Mouse (Mus musculus) cerebellum, adult 8-10 months (tissue): ENCODE results near the gene Abtb1.
A peak's percentile ranks its signal among the peaks of the same experiment; 100 is the strongest.

Source experiments
- DNase-seq: peaks from one replicate; pipeline ENCODE4 v3.0.0; 2022

Gene Abtb1

DNA sequence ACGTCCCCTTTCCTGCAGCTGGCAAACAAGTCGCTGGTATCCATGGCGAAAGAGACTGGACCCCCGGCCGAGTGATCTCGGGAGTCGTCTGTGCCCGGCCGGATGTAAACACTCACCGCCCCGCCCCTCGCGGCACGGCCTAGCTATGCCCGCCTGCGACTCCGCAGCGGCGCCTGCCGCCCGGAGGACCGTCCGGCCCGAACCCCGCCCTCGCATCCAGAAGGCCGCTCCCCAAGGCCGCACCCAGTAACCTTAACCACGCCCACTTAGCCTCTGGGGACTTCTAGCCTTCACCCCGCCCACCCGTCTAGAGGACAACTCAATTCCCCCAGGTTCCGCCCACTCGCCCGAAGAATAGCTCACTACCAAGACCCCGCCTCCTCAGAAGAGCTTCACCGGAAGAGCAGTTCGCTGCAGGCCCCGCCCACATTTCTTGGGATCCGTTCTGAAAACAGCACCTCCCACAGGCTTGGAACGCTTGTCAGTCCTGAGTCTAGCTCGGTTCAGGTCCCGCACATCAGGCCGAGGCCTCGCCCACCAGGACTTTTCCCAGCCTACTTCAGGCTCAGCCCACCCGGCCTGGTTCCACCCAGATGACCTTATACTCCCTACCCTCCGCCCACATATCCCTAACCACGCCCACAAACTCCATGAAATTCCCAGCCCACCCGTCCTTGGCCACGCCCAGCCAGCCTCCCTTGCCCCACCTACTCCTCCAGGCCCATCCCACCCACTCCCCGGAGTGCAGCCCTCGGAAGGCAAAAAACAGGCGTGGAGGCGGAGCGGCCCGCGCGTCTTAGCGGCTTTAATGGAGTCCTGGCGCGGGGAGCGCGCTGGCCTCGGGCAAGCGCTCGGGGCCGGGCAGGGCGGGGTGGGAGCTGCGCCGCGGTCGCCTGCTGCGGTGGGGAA is at the start of gene Abtb1:
Abtb1 (minus strand) TSS at position 204 of the 909 bp plus-strand sequence.
- DNase-seq: peak; percentile 99

- DNase-seq: no peak
Measured at GRCm38 (mm10) chr6:88890832-88891231, 49.0 kb upstream of the Abtb1 start.

DNA sequence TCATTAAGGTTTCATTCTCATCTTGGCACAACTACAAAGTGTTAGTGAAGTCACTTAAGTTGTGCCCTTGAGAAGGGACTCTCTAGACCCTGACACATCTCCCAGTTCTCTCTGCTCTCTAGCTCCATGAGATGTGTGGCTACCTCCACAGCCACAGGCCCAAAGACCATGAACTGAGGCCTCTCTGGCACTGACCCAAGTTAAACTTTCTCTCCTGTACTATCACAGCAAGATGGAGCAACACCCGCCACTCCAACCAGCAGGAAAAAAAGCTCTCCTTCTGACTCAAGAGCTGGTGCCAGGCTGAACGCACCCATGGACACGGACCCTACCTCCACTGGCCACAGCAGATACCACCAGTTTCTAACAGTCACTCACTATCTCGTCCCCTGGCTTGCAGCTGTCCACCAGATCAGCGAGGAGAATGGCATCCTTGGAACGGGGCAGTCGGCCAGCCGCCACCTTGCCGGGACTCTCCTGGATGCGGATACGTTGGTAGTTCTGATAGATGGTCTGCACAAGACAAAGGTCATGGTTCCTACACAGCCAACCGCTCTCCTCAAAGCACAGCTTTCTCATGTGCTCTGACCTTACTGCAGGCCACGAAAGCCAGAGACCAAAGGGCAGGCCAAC is 47.7 kb upstream of the Abtb1 start:
- no peak for DNase-seq

DNA sequence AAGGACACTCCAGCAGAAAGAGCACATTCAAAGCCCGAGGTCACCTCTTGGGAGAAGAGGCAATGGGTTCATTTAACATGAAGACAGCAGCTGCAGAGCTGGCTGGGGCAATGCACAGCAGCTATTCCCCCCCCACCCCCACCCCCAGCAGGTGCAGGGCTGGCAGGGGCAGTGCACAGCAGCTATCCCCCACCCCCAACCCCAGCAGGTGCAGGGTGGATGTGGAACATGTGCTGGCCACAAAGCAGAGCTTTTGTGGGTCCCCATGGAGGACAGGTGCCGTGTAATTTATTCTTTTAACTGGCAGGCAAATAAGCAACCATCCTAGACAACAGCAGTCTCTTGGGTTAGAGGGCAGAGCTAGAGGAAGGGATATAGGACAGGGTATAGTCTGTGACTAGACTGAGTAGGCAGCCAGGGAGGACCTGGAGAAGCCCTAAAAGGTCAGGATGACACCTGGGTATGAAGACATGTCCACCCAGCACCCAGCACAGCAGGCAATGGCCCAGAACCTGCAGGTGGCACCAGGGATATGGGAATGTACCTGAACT is 44.7 kb upstream of the Abtb1 start:
- DNase-seq: no peak

GRCm38 (mm10) chr6:88885644-88886416 is 44.0 kb upstream of the Abtb1 start:
- DNase-seq: no peak

DNA sequence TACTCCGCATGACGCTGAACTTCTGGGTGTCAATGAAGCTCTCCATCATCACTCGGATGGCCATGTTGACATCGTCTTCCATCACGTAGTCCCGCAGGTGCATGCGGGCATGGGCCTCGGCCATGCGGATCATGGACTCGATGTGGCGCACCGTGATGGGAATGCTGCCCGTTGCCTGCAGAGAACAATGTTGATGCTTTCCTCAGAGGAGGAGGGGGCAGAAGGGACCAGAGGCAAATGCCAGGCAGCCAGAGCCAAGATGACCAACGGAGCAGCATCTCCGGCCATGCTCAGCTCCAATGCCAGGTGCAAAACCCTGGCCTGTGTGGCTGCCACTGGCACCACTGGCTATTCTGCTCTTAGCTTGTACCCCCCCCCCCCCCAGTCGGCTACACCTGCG is 42.9 kb upstream of the Abtb1 start:
- DNase-seq: no peak

GRCm38 (mm10) chr6:88884195-88884594 is 42.4 kb upstream of the Abtb1 start:
- DNase-seq: no peak

GRCm38 (mm10) chr6:88881334-88881733 is 39.5 kb upstream of the Abtb1 start:
- DNase-seq: no peak

- DNase-seq: no peak
Measured at GRCm38 (mm10) chr6:88879471-88879870, 37.7 kb upstream of the Abtb1 start.

- DNase-seq: peak; percentile 83
Measured at GRCm38 (mm10) chr6:88874868-88875508, 33.2 kb upstream of the Abtb1 start, which contains the start of gene Podxl2. TSS of gene Podxl2 (minus strand) at chr6:88875044.

- DNase-seq: no peak
Measured at GRCm38 (mm10) chr6:88873965-88874867, 32.4 kb upstream of the Abtb1 start.

DNA sequence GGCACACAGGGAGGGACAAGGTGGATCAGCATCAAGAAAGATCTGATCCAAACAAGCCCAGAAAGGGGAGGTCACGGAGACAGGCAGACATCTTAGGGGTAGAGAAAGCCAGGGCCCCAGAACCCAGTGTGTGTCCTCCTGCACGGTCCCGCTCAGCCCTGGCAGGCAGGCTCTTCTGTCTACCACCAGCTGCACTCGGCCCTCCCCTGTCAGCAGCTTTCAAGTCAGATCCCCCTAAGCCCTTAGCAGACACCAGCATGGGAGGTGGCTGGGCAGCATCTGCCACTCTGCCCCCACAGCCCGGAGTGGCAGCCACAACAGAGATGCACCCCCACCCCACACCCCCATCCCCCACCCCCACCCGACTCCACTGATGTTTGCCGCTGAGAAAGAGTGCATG is 31.0 kb upstream of the Abtb1 start:
- no peak for DNase-seq

DNA sequence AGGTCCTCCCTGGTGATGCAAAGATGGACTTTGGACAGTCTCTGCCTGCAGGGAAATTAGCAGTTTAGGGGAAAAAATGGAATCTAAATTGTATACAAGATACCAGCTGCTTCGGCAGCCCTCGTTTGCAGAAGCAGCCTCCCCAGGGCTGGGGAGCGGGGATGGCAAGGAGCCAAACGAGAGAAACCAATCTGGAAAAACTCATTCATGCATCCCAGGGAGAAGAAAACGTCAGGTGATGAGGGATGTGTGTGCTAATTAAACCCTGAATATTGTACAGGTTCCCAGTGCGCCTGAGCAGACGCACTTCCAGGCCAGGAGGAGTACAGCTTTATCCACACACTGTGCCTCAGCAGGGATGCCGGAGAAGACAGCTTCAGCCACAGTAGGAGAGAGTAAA is 29.8 kb upstream of the Abtb1 start:
- no peak for DNase-seq

DNA sequence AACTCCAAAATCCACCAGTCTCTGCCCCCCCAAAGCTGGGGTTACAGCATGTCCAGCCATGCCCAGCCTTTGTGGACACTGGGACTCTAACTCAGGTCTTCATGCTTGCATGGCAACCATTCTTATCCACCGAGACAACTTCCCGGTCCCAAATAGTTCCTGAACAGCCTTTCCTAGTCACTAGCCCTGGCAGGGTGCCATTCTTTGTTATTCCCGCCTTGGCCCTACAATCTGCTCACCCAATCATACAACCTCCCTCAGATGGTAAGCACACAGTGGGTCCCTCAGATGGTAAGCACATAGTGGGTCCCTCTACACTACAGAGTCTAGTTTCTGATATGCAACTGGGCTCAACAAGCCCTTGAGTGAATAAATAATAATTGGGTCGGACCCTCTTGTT is 28.8 kb upstream of the Abtb1 start:
- DNase-seq: no peak

GRCm38 (mm10) chr6:88869459-88869858 is 27.7 kb upstream of the Abtb1 start:
- no peak for DNase-seq

- no peak for DNase-seq
Measured at GRCm38 (mm10) chr6:88865704-88866103, 23.9 kb upstream of the Abtb1 start.

- no peak for DNase-seq
Measured at GRCm38 (mm10) chr6:88860914-88861313, 19.1 kb upstream of the Abtb1 start.

- DNase-seq: no peak
Measured at GRCm38 (mm10) chr6:88858341-88858740, 16.6 kb upstream of the Abtb1 start.

GRCm38 (mm10) chr6:88857830-88858229 is 16.0 kb upstream of the Abtb1 start:
- no peak for DNase-seq

- peak; percentile 71 for DNase-seq
Measured at GRCm38 (mm10) chr6:88857249-88857648, 15.5 kb upstream of the Abtb1 start.

- peak; percentile 82 for DNase-seq
Measured at GRCm38 (mm10) chr6:88855636-88856035, 13.9 kb upstream of the Abtb1 start.
